Mouse (Mus musculus) CH12.LX (cell line): ENCODE results near the gene Scn4a. TPM values are rescaled to one million over a fixed set of nuclear protein-coding genes. Genes with fewer than 3 reads are reported as not detected.
A peak's percentile ranks its signal among the peaks of the same experiment; 100 is the strongest.

Experiments
- DNase-seq: peaks from one replicate; pipeline ENCODE4 v3.0.0-alpha.2; 2013; ENCODE audit errors: extremely low read depth
- H3K27ac ChIP-seq: 2 replicates; pipeline ENCODE4 v1.5.1; 2012; ENCODE audit warnings: low read depth, mild to moderate bottlenecking, control low read depth, moderate library complexity; ENCODE audit not compliant: insufficient read depth
- H3K27me3 ChIP-seq: replicated peaks from 2 replicates; pipeline ENCODE3; 2012; ENCODE audit warnings: inconsistent platforms
- H3K36me3 ChIP-seq, 2 experiments: replicated peaks in 1 of 2; 2 replicates each; pipeline versions ENCODE3 to v1.6.1; 2012; ENCODE audit warnings: inconsistent platforms in 1 of 2, low read length in 1 of 2, mild to moderate bottlenecking in 1 of 2, mixed read lengths in 1 of 2, moderate library complexity in 1 of 2; ENCODE audit not compliant: control insufficient read depth in 1 of 2, insufficient read depth in 1 of 2
- H3K4me1 ChIP-seq, 2 experiments: 2 replicates each; pipeline ENCODE4 v1.6.1; 2012; ENCODE audit warnings: inconsistent platforms in 1 of 2, moderate library complexity in 1 of 2; ENCODE audit not compliant: insufficient read depth in 2 of 2, control insufficient read depth in 1 of 2
- H3K4me2 ChIP-seq: 2 replicates; pipeline ENCODE4 v1.6.1; 2012; ENCODE audit warnings: low read depth, mild to moderate bottlenecking, control low read depth; ENCODE audit not compliant: poor library complexity, insufficient read depth, severe bottlenecking
- H3K4me3 ChIP-seq, 3 experiments: fragments of 150-350 bp in 1 of 3; sonication (generic) in 1 of 3; replicated peaks in 1 of 3; 2 replicates each; pipeline versions ENCODE3 to v1.5.1; 2011 to 2012; ENCODE audit warnings: low read depth in 2 of 3, low read length in 2 of 3, mild to moderate bottlenecking in 2 of 3, moderate library complexity in 2 of 3, control low read depth in 1 of 3, improper control_type of control experiment in 1 of 3, inconsistent platforms in 1 of 3, mixed read lengths in 1 of 3; ENCODE audit not compliant: poor library complexity in 1 of 3
- H3K79me2 ChIP-seq: replicated peaks from 2 replicates; pipeline ENCODE4 v1.6.1; 2012; ENCODE audit warnings: mild to moderate bottlenecking, moderate library complexity; ENCODE audit not compliant: control insufficient read depth, poor library complexity, insufficient read depth, severe bottlenecking; ENCODE audit errors: extremely low read depth
- H3K9ac ChIP-seq: 2 replicates; pipeline ENCODE4 v1.6.1; 2012; ENCODE audit warnings: low read depth, mild to moderate bottlenecking, control low read depth, moderate library complexity; ENCODE audit not compliant: insufficient read depth
- H3K9me3 ChIP-seq: replicated peaks from 2 replicates; pipeline ENCODE3; 2012; ENCODE audit warnings: low read length, inconsistent platforms, mixed read lengths
- BHLHE40 ChIP-seq: IDR thresholded peaks from 2 replicates; pipeline ENCODE4 v1.6.1; 2011; ENCODE audit warnings: mild to moderate bottlenecking, low read depth, low read length, improper control_type of control experiment
- CHD1 ChIP-seq: IDR thresholded peaks from 2 replicates; pipeline ENCODE4 v1.6.1; 2012; ENCODE audit warnings: low read depth, low read length, improper control_type of control experiment, inconsistent platforms
- CHD2 ChIP-seq: IDR thresholded peaks from 2 replicates; pipeline ENCODE4 v1.6.1; 2011; ENCODE audit warnings: low read length, improper control_type of control experiment
- CTCF ChIP-seq, 2 experiments: IDR thresholded peaks in 1 of 2; conservative IDR thresholded peaks in 1 of 2; 2 replicates each; pipeline ENCODE4 v1.5.1; 2011 to 2012; ENCODE audit warnings: low read depth in 2 of 2, low read length in 2 of 2, improper control_type of control experiment in 1 of 2, inconsistent platforms in 1 of 2, mild to moderate bottlenecking in 1 of 2, moderate library complexity in 1 of 2
- E2F4 ChIP-seq: IDR thresholded peaks from 2 replicates; pipeline ENCODE4 v1.6.1; 2011; ENCODE audit warnings: low read depth, low read length, improper control_type of control experiment; ENCODE audit not compliant: insufficient replicate concordance
- ELF1 ChIP-seq: IDR thresholded peaks from 2 replicates; pipeline ENCODE4 v1.6.1; 2014; ENCODE audit warnings: low read depth, mild to moderate bottlenecking, inconsistent platforms, low read length, improper control_type of control experiment
- EP300 ChIP-seq: IDR thresholded peaks from 2 replicates; pipeline ENCODE4 v1.6.1; 2011; ENCODE audit warnings: low read length, improper control_type of control experiment
- ETS1 ChIP-seq: conservative IDR thresholded peaks from 2 replicates; pipeline ENCODE4 v1.6.1; 2012; ENCODE audit warnings: low read depth, mild to moderate bottlenecking, inconsistent platforms, low read length, improper control_type of control experiment, moderate library complexity
- GABPA ChIP-seq: IDR thresholded peaks from 2 replicates; pipeline ENCODE4 v1.6.1; 2012; ENCODE audit warnings: low read depth, low read length, improper control_type of control experiment, inconsistent platforms; ENCODE audit not compliant: insufficient replicate concordance
- HCFC1 ChIP-seq: IDR thresholded peaks from 2 replicates; pipeline ENCODE4 v1.6.1; 2012; ENCODE audit warnings: low read depth, mild to moderate bottlenecking, inconsistent platforms, low read length, improper control_type of control experiment
- IRF4 ChIP-seq: IDR thresholded peaks from 2 replicates; pipeline ENCODE4 v1.6.1; 2014; ENCODE audit warnings: low read depth, mild to moderate bottlenecking, inconsistent platforms, low read length, improper control_type of control experiment
- JUN ChIP-seq: IDR thresholded peaks from 2 replicates; pipeline ENCODE4 v1.6.1; 2011; ENCODE audit warnings: low read depth, mild to moderate bottlenecking, low read length, improper control_type of control experiment, moderate library complexity; ENCODE audit not compliant: insufficient read depth
- JUND ChIP-seq: conservative IDR thresholded peaks from 2 replicates; pipeline ENCODE4 v1.6.1; 2011; ENCODE audit warnings: low read depth, low read length, improper control_type of control experiment
- KAT2A ChIP-seq: IDR thresholded peaks from 2 replicates; pipeline ENCODE4 v1.6.1; 2012; ENCODE audit warnings: low read length, improper control_type of control experiment, inconsistent platforms; ENCODE audit not compliant: insufficient replicate concordance
- MAFK ChIP-seq: IDR thresholded peaks from 2 replicates; pipeline ENCODE4 v1.6.1; 2011; ENCODE audit warnings: low read length, improper control_type of control experiment; ENCODE audit not compliant: insufficient replicate concordance
- MAX ChIP-seq: IDR thresholded peaks from 2 replicates; pipeline ENCODE4 v1.6.1; 2011; ENCODE audit warnings: low read length, improper control_type of control experiment
- MAZ ChIP-seq: IDR thresholded peaks from 2 replicates; pipeline ENCODE4 v1.6.1; 2012; ENCODE audit warnings: low read depth, mild to moderate bottlenecking, inconsistent platforms, low read length, improper control_type of control experiment, moderate library complexity
- MEF2A ChIP-seq: IDR thresholded peaks from 2 replicates; pipeline ENCODE4 v1.6.1; 2014; ENCODE audit warnings: low read depth, mild to moderate bottlenecking, inconsistent platforms, low read length, improper control_type of control experiment, borderline replicate concordance
- MXI1 ChIP-seq: IDR thresholded peaks from 2 replicates; pipeline ENCODE4 v1.6.1; 2011; ENCODE audit warnings: mild to moderate bottlenecking, low read depth, low read length, improper control_type of control experiment
- MYC ChIP-seq: IDR thresholded peaks from 2 replicates; pipeline ENCODE4 v1.6.1; 2011; ENCODE audit warnings: low read depth, mild to moderate bottlenecking, improper control_type of control experiment, low read length
- NELFE ChIP-seq: IDR thresholded peaks from 2 replicates; pipeline ENCODE4 v1.6.1; 2011; ENCODE audit warnings: low read depth, low read length, improper control_type of control experiment
- NRF1 ChIP-seq: IDR thresholded peaks from 2 replicates; pipeline ENCODE4 v1.6.1; 2014; ENCODE audit warnings: low read depth, mild to moderate bottlenecking, inconsistent platforms, low read length, improper control_type of control experiment, moderate library complexity
- PAX5 ChIP-seq: IDR thresholded peaks from 2 replicates; pipeline ENCODE4 v1.6.1; 2012; ENCODE audit warnings: low read length, inconsistent platforms, mixed read lengths
- POLR2A ChIP-seq: IDR thresholded peaks from 2 replicates; pipeline ENCODE4 v1.6.1; 2011; ENCODE audit warnings: low read depth, mild to moderate bottlenecking, improper control_type of control experiment, low read length
- POLR2AphosphoS2 ChIP-seq: IDR thresholded peaks from 2 replicates; pipeline ENCODE4 v1.6.1; 2011; ENCODE audit warnings: low read depth, low read length, improper control_type of control experiment
- RAD21 ChIP-seq: IDR thresholded peaks from 2 replicates; pipeline ENCODE4 v1.6.1; 2011; ENCODE audit warnings: low read depth, mild to moderate bottlenecking, low read length, improper control_type of control experiment, moderate library complexity
- RCOR1 ChIP-seq: conservative IDR thresholded peaks from 2 replicates; pipeline ENCODE4 v1.6.1; 2012; ENCODE audit warnings: low read depth, mild to moderate bottlenecking, inconsistent platforms, low read length, improper control_type of control experiment
- SIN3A ChIP-seq: IDR thresholded peaks from 2 replicates; pipeline ENCODE4 v1.6.1; 2012; ENCODE audit warnings: low read length, improper control_type of control experiment, inconsistent platforms
- SMC3 ChIP-seq: IDR thresholded peaks from 2 replicates; pipeline ENCODE4 v1.6.1; 2011; ENCODE audit warnings: low read depth, low read length, improper control_type of control experiment
- TBP ChIP-seq: conservative IDR thresholded peaks from 2 replicates; pipeline ENCODE4 v1.6.1; 2011; ENCODE audit warnings: low read depth, low read length, improper control_type of control experiment
- TCF12 ChIP-seq: IDR thresholded peaks from 2 replicates; pipeline ENCODE4 v1.6.1; 2014; ENCODE audit warnings: low read depth, mild to moderate bottlenecking, inconsistent platforms, low read length, improper control_type of control experiment
- UBTF ChIP-seq: IDR thresholded peaks from 2 replicates; pipeline ENCODE4 v1.6.1; 2012; ENCODE audit warnings: low read depth, mild to moderate bottlenecking, inconsistent platforms, low read length, improper control_type of control experiment, moderate library complexity
- USF2 ChIP-seq: conservative IDR thresholded peaks from 2 replicates; pipeline ENCODE4 v1.6.1; 2011; ENCODE audit warnings: low read depth, low read length, improper control_type of control experiment
- ZC3H11A ChIP-seq: IDR thresholded peaks from 2 replicates; pipeline ENCODE4 v1.6.1; 2012; ENCODE audit warnings: low read depth, mild to moderate bottlenecking, inconsistent platforms, low read length, improper control_type of control experiment
- ZKSCAN1 ChIP-seq: IDR thresholded peaks from 2 replicates; pipeline ENCODE4 v1.6.1; 2012; ENCODE audit warnings: low read depth, inconsistent platforms, low read length, improper control_type of control experiment, borderline replicate concordance
- ZMIZ1 ChIP-seq: IDR thresholded peaks from 2 replicates; pipeline ENCODE4 v1.6.1; 2012; ENCODE audit warnings: low read depth, mild to moderate bottlenecking, inconsistent platforms, low read length, improper control_type of control experiment
- ZNF384 ChIP-seq: IDR thresholded peaks from 2 replicates; pipeline ENCODE4 v1.6.1; 2012; ENCODE audit warnings: low read depth, low read length, improper control_type of control experiment, inconsistent platforms
- dilution Hi-C: fragments of 300-500 bp; cut with MboI; formaldehyde crosslinking; loops from 2 replicates; pipeline ENCODE4 v1.14.3; 2020; ENCODE audit warnings: low sequenced_read_pairs; ENCODE audit not compliant: extremely low pct_unique_long_range_greater_than_20kb, extremely low pct_ligation_motif_present
- in situ Hi-C: fragments of 300-500 bp; cut with MboI; formaldehyde crosslinking; loops from 3 replicates; pipeline ENCODE4 v1.14.3; 2019; ENCODE audit warnings: low sequenced_read_pairs, low pct_ligation_motif_present, low pct_unique_long_range_greater_than_20kb, mixed read lengths
- polyA plus RNA-seq: library from polyadenylated mRNA; unstranded; fragments of >175 nt; gene quantifications from 2 replicates; pipeline ENCODE4 v1.2.1, GENCODE M21; 2012; ENCODE audit warnings: low read depth; ENCODE audit not compliant: insufficient read length
- total RNA-seq, 2 experiments: library from RNA; depleted of rRNA; stranded (reverse); fragments of 300-350 nt in 1 of 2; fragments of >200 nt in 1 of 2; gene quantifications; 2 replicates each; pipeline ENCODE4 v1.2.3; 2012 to 2014

Gene Scn4a
- total and polyA plus RNA-seq, 3 experiments = 0.55 to 0.97 (median 0.64) TPM

DNA sequence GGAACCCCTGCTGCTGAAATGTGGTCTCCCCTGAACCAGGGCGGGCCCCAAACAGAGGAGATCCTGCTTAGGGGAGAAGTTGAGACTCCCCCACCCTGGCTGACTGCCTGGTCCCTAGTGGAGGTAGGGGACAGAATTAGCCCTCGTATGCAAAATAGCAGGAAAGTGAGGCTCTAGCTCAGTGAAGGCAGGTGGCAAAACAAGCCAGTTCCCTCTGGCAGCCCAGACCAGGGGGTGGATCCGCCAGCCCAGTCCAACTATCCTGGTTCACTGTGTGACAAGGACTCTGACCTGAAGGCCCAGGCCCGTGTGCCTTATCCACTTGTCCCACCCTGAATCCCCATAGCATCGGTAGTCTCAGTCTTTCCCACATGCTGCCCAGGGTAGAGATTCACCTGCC is 43.0 kb downstream of the Scn4a start:
- Histone ChIP-seq H3K4me1 (peaks cover 40 to 72% of the 10 kb centered on the region in 2 experiments), H3K36me3 (peaks cover 34 to 35% of the 10 kb centered on the region in 2 experiments), H3K4me2 (peak overlapping the region; percentile 55), H3K4me3 (peak overlapping the region in 2 of 3 experiments; percentile 18 to 75), H3K27me3 (no peaks in the 10 kb centered on the region), H3K9me3 (no peaks in the 10 kb centered on the region), H3K9ac (peak overlapping the region; percentile 57), H3K79me2 (peaks cover 37% of the 10 kb centered on the region), H3K27ac (peak overlapping the region; percentile 99)
- DNase-seq = peak; percentile 93
- dilution Hi-C loops (no loop called here), in situ Hi-C loops (loop anchor here (25.0 kb wide), 1 partner anchor 452 kb away; the partner anchor contains the start of genes Milr1 and Pecam1)
- 0 out of 2 replicates have a peak, but pooled peaks have one; percentile 54 for TF ChIP-seq MAFK
- peak; percentile 98 for TF ChIP-seq MEF2A
- peak; percentile 84 for TF ChIP-seq ETS1
- TF ChIP-seq NRF1 = no peak; the same call in none of the 2 replicates
- TF ChIP-seq MXI1 = peak; percentile 45; the same call in 1 of the 2 replicates
- TF ChIP-seq POLR2A = peak; percentile 78
- no peak for TF ChIP-seq USF2
- TF ChIP-seq EP300 = peak; percentile 86
- TF ChIP-seq CTCF (conservative IDR thresholded peaks at IDR 0.05 in 1 of 2, IDR thresholded peaks at IDR 0.05 in 1 of 2; ENCODE audit: low read depth in 2 of 2, low read length in 2 of 2) = no peak
- peak; percentile 63; the same call in 1 of the 2 replicates for TF ChIP-seq TBP
- TF ChIP-seq ZKSCAN1 = no peak
- peak; percentile 92 for TF ChIP-seq SIN3A
- peak; percentile 31; the same call in 1 of the 2 replicates for TF ChIP-seq SMC3
- no peak for TF ChIP-seq MYC
- no peak for TF ChIP-seq KAT2A
- TF ChIP-seq JUND = no peak; the same call in 1 of the 2 replicates
- no peak for TF ChIP-seq ZC3H11A
- TF ChIP-seq JUN = no peak
- TF ChIP-seq UBTF = 0 out of 2 replicates have a peak, but pooled peaks have one; percentile 20
- TF ChIP-seq RAD21 = no peak
- 0 out of 2 replicates have a peak, but pooled peaks have one; percentile 35 for TF ChIP-seq ELF1
- TF ChIP-seq MAZ = peak; percentile 97
- peak; percentile 57; the same call in 1 of the 2 replicates for TF ChIP-seq MAX
- peak; percentile 85 for TF ChIP-seq ZMIZ1
- peak; percentile 80 for TF ChIP-seq CHD2
- peak; percentile 87 for TF ChIP-seq POLR2AphosphoS2
- peak; percentile 81 for TF ChIP-seq BHLHE40
- TF ChIP-seq ZNF384 = no peak
- TF ChIP-seq E2F4 = no peak
- TF ChIP-seq RCOR1 = no peak; the same call in 1 of the 2 replicates
- no peak for TF ChIP-seq PAX5
- peak; percentile 42; the same call in 1 of the 2 replicates for TF ChIP-seq NELFE
- no peak for TF ChIP-seq GABPA
- TF ChIP-seq TCF12 = peak; percentile 92
- TF ChIP-seq IRF4 = peak; percentile 75; the same call in 1 of the 2 replicates
- TF ChIP-seq HCFC1 = no peak; the same call in 1 of the 2 replicates
- TF ChIP-seq CHD1 = no peak; the same call in 1 of the 2 replicates
